Comparison of ENCODE assay signal across 19 mouse cellular contexts in the genomic region with DNA sequence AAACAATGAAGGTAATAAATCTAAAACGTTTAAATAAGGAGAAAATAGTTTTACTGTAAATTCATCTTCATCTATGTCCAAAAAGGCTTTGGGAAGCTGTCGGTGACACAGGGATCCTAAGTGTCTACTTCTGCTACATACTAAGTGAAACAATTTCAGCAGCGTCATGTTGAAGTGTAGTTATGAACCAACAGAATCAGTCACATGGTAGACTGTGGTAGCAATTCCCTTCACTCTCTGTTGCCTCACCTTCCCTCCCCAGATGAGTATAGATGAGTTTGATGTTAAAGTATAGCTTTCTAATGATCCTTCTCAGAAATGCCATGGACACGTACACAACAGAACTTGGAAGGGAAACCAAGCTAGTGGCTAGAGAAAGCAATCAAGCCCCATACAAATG.
DNase-seq lines count a peak whose midpoint lies in the region; ATAC-seq and TF ChIP-seq lines count a peak whose summit lies in the region.
"Had no signal": no experiment of that assay in that cellular context is flagged by ENCODE, and none has a peak within 500 bp of the region (broad histone marks: within the 10 kb centered on the region; RNA-seq: fewer than 3 reads in every experiment).

No protein-coding gene starts in this region.

- no peaks in the 10 kb centered on the region for H3K36me3 ChIP-seq in forebrain, embryonic 15.5 days
- no peaks in the 10 kb centered on the region for H3K36me3 ChIP-seq in forebrain, postnatal 0 days (ENCODE audit: insufficient read depth)
- no peaks in the 10 kb centered on the region for H3K36me3 ChIP-seq in midbrain, embryonic 13.5 days
- peaks cover 8% of the 10 kb centered on the region for H3K36me3 ChIP-seq in midbrain, embryonic 10.5 days
- H3K36me3 ChIP-seq in heart, embryonic 12.5 days = no peaks in the 10 kb centered on the region
- H3K36me3 ChIP-seq: embryonic facial prominence, embryonic 12.5 days; forebrain, embryonic 12.5 days had no signal

- no peak overlapping the region for H3K4me3 ChIP-seq in forebrain, embryonic 15.5 days
- H3K4me3 ChIP-seq in forebrain, postnatal 0 days (ENCODE audit: low read depth, low read length) = no peak overlapping the region
- H3K4me3 ChIP-seq in midbrain, embryonic 13.5 days (replicated peaks) = no peak overlapping the region
- no peak overlapping the region for H3K4me3 ChIP-seq in midbrain, embryonic 10.5 days
- no peak overlapping the region for H3K4me3 ChIP-seq in heart, embryonic 12.5 days
- H3K4me3 ChIP-seq: embryonic facial prominence, embryonic 10.5 days; embryonic facial prominence, embryonic 12.5 days; forebrain, embryonic 12.5 days had no signal

- no peaks in the 10 kb centered on the region for H3K9me3 ChIP-seq in forebrain, embryonic 15.5 days
- H3K9me3 ChIP-seq in forebrain, postnatal 0 days (ENCODE audit: low read length) = no peaks in the 10 kb centered on the region
- no peaks in the 10 kb centered on the region for H3K9me3 ChIP-seq in midbrain, embryonic 13.5 days
- no peaks in the 10 kb centered on the region for H3K9me3 ChIP-seq in midbrain, embryonic 10.5 days (replicated peaks)
- H3K9me3 ChIP-seq in heart, embryonic 12.5 days (replicated peaks) = no peaks in the 10 kb centered on the region
- H3K9me3 ChIP-seq: embryonic facial prominence, embryonic 10.5 days; embryonic facial prominence, embryonic 12.5 days; forebrain, embryonic 12.5 days had no signal

- peaks cover 28% of the 10 kb centered on the region for H3K4me1 ChIP-seq in forebrain, embryonic 15.5 days
- no peaks in the 10 kb centered on the region for H3K4me1 ChIP-seq in forebrain, postnatal 0 days (ENCODE audit: insufficient read depth)
- H3K4me1 ChIP-seq in midbrain, embryonic 13.5 days (replicated peaks) = peaks cover 13% of the 10 kb centered on the region
- no peaks in the 10 kb centered on the region for H3K4me1 ChIP-seq in midbrain, embryonic 10.5 days
- H3K4me1 ChIP-seq in heart, embryonic 12.5 days (replicated peaks) = peaks cover 22% of the 10 kb centered on the region

- 83% methylated on average over 4 of the region's 4 CpGs for WGBS in forebrain, embryonic 15.5 days
- 81% methylated on average over 4 of the region's 4 CpGs for WGBS in forebrain, postnatal 0 days
- WGBS in midbrain, embryonic 13.5 days = 89% methylated on average over 4 of the region's 4 CpGs
- WGBS in midbrain, embryonic 10.5 days = 89% methylated on average over 4 of the region's 4 CpGs
- 74% methylated on average over 4 of the region's 4 CpGs for WGBS in heart, embryonic 12.5 days

- H3K27me3 ChIP-seq in forebrain, embryonic 15.5 days = no peaks in the 10 kb centered on the region
- H3K27me3 ChIP-seq in forebrain, postnatal 0 days (ENCODE audit: insufficient read depth, low read length) = no peaks in the 10 kb centered on the region
- no peaks in the 10 kb centered on the region for H3K27me3 ChIP-seq in midbrain, embryonic 13.5 days
- no peaks in the 10 kb centered on the region for H3K27me3 ChIP-seq in midbrain, embryonic 10.5 days (ENCODE audit: low read depth, poor library complexity, severe bottlenecking)
- no peaks in the 10 kb centered on the region for H3K27me3 ChIP-seq in heart, embryonic 12.5 days (replicated peaks)
- H3K27me3 ChIP-seq: embryonic facial prominence, embryonic 12.5 days; forebrain, embryonic 12.5 days had no signal

- H3K9ac ChIP-seq in forebrain, embryonic 15.5 days (replicated peaks) = no peak overlapping the region
- no peak overlapping the region for H3K9ac ChIP-seq in forebrain, postnatal 0 days
- H3K9ac ChIP-seq in midbrain, embryonic 13.5 days (replicated peaks) = no peak overlapping the region
- H3K9ac ChIP-seq in heart, embryonic 12.5 days = no peak overlapping the region
- H3K9ac ChIP-seq: embryonic facial prominence, embryonic 12.5 days; forebrain, embryonic 12.5 days had no signal

- no peak for ATAC-seq in forebrain, embryonic 15.5 days (replicated peaks)
- no peak for ATAC-seq in forebrain, postnatal 0 days
- no peak for ATAC-seq in midbrain, embryonic 13.5 days
- peak; percentile 46 for ATAC-seq in megakaryocyte, adult 5-6 weeks (ENCODE audit: poor library complexity, severe bottlenecking)
- no peak for ATAC-seq in heart, embryonic 12.5 days (ENCODE audit: insufficient number of reproducible peaks, low FRiP score)
- ATAC-seq: forebrain, embryonic 16.5 days had no signal

- 0 out of 2 replicates have a peak overlapping the region, but pooled peaks have one; percentile 12 for H3K27ac ChIP-seq in forebrain, embryonic 15.5 days (replicated peaks)
- H3K27ac ChIP-seq in forebrain, postnatal 0 days (ENCODE audit: low read depth, low read length) = no peak overlapping the region
- 0 out of 2 replicates have a peak overlapping the region, but pooled peaks have one; percentile 1 for H3K27ac ChIP-seq in midbrain, embryonic 13.5 days
- no peak overlapping the region for H3K27ac ChIP-seq in midbrain, embryonic 10.5 days (replicated peaks)
- no peak overlapping the region for H3K27ac ChIP-seq in heart, embryonic 12.5 days (ENCODE audit: poor library complexity, severe bottlenecking)
- H3K27ac ChIP-seq: embryonic facial prominence, embryonic 10.5 days; embryonic facial prominence, embryonic 12.5 days; forebrain, embryonic 12.5 days had no signal

- no peak for TF ChIP-seq CTCF in forebrain, postnatal 0 days (IDR thresholded peaks at IDR 0.05; ENCODE audit: low read depth)

- H3K4me2 ChIP-seq in forebrain, embryonic 15.5 days (replicated peaks) = no peak overlapping the region
- H3K4me2 ChIP-seq in forebrain, postnatal 0 days (ENCODE audit: low read depth) = no peak overlapping the region
- no peak overlapping the region for H3K4me2 ChIP-seq in midbrain, embryonic 13.5 days (replicated peaks)
- no peak overlapping the region for H3K4me2 ChIP-seq in heart, embryonic 12.5 days
- H3K4me2 ChIP-seq: embryonic facial prominence, embryonic 12.5 days; forebrain, embryonic 12.5 days had no signal

- DNase-seq in forebrain, postnatal 0 days = no peak
- no peak for DNase-seq in midbrain, embryonic 10.5 days (ENCODE audit: low spot score)
- no peak for DNase-seq in adipocyte (ENCODE audit: low spot score)
- DNase-seq: adrenal gland, adult 8-10 months; adrenal gland, postnatal 14 days; adrenal gland, postnatal 36 days; cerebellum, adult 11-12 months; cerebellum, adult 2 months; cerebellum, adult 9-10 months; cerebellum, postnatal 10 days; cerebellum, postnatal 25 days had no signal

Comparison
In these comparisons a context has a peak if more than half of its experiments do, and no peak if none do; other contexts are left out.
1. H3K27ac ChIP-seq: peak in forebrain, embryonic 15.5 days (single experiment) and midbrain, embryonic 13.5 days (single experiment); none in forebrain, postnatal 0 days (single experiment), midbrain, embryonic 10.5 days (single experiment) and heart, embryonic 12.5 days (single experiment).